Mouse (Mus musculus): ENCODE measurements around the gene Lmod1. TPM values are rescaled to one million over a fixed set of nuclear protein-coding genes. Genes with fewer than 3 reads are reported as not detected.

Gene Lmod1
- total RNA-seq, 2 experiments from 2014 or later = 0.81 to 1.1 TPM

- no peak for DNase-seq (ENCODE audit: low spot score in 2 of 2)
Measured at GRCm38 (mm10) chr1:135408973-135409372, 84.4 kb downstream of the Lmod1 start.

- DNase-seq (ENCODE audit: low spot score in 2 of 2) = no peak
Measured at GRCm38 (mm10) chr1:135410967-135411366, 86.4 kb downstream of the Lmod1 start.

- DNase-seq (ENCODE audit: low spot score in 2 of 2) = no peak
Measured at GRCm38 (mm10) chr1:135412130-135412529, 87.5 kb downstream of the Lmod1 start.

GRCm38 (mm10) chr1:135413996-135414395, 89.4 kb downstream of the Lmod1 start:
- DNase-seq (ENCODE audit: low spot score in 2 of 2) = no peak

Other genes with a start within 250 kb of the Lmod1 start
- gene Lgr6, start 219.5 kb upstream of the Lmod1 start, total RNA-seq (2021) = 1 to 10 TPM; 3.7 to 5.0 TPM
- gene Ptpn7, start 192.1 kb upstream of the Lmod1 start, total RNA-seq (2021) = 1 to 10 TPM; 1.4 TPM
- gene Arl8a, start 178.0 kb upstream of the Lmod1 start, total RNA-seq (2021) = 10 to 100 TPM; 62.8 to 73.7 TPM
- 1 to 10 TPM in 1 of 2 experiments, under 1 TPM in 1; 0.82 to 1.0 TPM for gene Gpr37l1, start 157.1 kb upstream of the Lmod1 start, total RNA-seq (2021)
- gene Elf3, start 66.2 kb upstream of the Lmod1 start, total RNA-seq (2021) = 1 to 10 TPM in 1 of 2 experiments, under 1 TPM in 1; 0.37 to 4.7 TPM
- gene Rnpep, start 40.7 kb upstream of the Lmod1 start, total RNA-seq (2021) = 10 to 100 TPM; 47.3 to 48.8 TPM
- gene Timm17a, start 11.0 kb upstream of the Lmod1 start, total RNA-seq (2021) = 100 to 1,000 TPM; 175 to 176 TPM
- 10 to 100 TPM; 25.8 to 27.0 TPM for gene Shisa4, start 50.4 kb downstream of the Lmod1 start, total RNA-seq (2021)
- gene Ipo9, start 105.7 kb downstream of the Lmod1 start, total RNA-seq (2021) = 100 to 1,000 TPM; 125 to 136 TPM

All from adrenal gland, postnatal 4 days (tissue).